Mouse (Mus musculus) effector memory CD4-positive, alpha-beta T cell, adult 7 months (primary cell): ENCODE measurements around the gene Rpl13a. TPM values are rescaled to one million over a fixed set of nuclear protein-coding genes. Genes with fewer than 3 reads are reported as not detected.

Experiments
- polyA plus RNA-seq: library from polyadenylated mRNA; unstranded; fragments of 100-300 nt; shearing (Covaris generic); gene quantifications from one replicate; pipeline ENCODE4 v1.2.1, GENCODE M21; 2017

Gene Rpl13a
- polyA plus RNA-seq: 3,183 TPM

DNA sequence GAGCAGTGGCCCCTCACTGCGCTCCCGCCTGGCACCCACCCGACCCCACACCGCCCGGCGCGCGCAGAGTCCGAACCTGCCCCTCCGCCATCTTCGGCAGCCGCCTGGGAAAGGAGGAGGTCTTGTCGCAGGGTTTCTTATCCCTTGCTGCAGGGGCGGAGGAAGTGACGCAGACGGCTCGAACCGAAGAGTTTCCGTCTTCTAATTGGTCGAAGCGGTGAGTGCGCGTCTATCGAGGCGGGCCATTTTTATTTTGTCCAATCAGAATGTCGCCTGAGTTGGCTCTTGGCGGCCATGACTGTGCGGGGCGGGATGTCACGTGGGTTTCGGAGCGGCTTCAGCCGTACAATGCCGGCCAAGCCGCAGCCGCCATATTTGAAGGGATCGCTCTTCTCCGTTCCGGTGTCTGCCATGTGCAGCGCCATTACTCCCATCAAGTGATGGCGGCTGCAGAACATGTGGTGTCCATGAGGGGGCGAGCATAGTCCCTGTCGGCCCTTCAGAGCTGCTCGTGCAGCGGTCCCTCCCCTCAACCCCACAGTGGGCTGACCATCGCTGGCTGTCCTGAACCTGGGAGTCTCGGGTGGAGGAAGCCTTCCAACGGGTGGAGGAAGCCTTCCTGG lies at the start of gene Rpl13a:
TSS of gene Rpl13a (minus strand) at position 138 of the 623 bp plus-strand sequence.

DNA sequence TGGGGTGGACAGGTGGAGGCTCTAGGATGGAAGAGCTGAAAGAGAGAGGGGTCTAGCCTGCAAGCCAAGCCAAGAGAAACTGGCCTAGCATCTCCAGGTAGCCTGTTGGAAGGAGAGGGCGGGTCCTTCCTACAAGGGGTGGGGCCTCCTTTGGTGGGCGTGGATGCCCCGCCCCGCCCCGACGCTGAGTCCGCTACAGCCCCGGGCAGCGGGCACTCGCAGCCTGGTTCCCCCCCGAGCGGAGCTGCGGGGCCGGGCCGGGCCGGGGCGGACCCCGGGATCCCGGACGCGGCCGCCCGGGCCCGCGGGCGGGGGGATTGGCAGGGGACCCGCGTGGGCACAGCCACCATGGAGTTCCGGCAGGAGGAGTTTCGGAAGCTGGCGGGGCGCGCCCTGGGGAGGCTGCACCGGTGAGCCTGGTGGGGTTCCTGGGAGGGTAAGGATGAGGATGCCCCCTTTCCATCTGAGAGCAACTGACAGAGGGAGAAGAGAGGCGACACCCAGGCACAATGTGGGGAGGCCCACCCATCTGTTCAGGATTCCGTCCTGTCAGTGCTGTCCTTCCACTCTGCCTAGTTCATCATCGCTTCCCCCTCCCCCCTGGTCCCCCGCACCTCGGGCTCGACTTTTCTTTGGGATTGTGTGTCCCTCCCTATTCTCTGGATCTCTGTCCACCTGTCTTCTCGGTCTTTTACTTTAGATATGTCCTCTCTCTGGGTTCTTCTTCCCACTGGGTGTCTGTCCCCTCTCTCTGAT lies 35.4 kb upstream of the Rpl13a start, which contains the start of gene Slc17a7:
TSS of gene Slc17a7 (plus strand) at position 215 of the 756 bp plus-strand sequence.

GRCm38 (mm10) chr7:45154096-45154992 lies 25.8 kb upstream of the Rpl13a start, which contains the start of the genes Pih1d1 and Aldh16a1:
TSS of gene Pih1d1 (plus strand) at chr7:45154303.
TSS of gene Aldh16a1 (minus strand) at chr7:45154584.

GRCm38 (mm10) chr7:45135993-45136567 lies 7.5 kb upstream of the Rpl13a start, which contains the start of the genes Gm45713 and Flt3l:
TSS of gene Gm45713 (minus strand) at chr7:45136231.
TSS of gene Flt3l (minus strand) at chr7:45136432.

DNA sequence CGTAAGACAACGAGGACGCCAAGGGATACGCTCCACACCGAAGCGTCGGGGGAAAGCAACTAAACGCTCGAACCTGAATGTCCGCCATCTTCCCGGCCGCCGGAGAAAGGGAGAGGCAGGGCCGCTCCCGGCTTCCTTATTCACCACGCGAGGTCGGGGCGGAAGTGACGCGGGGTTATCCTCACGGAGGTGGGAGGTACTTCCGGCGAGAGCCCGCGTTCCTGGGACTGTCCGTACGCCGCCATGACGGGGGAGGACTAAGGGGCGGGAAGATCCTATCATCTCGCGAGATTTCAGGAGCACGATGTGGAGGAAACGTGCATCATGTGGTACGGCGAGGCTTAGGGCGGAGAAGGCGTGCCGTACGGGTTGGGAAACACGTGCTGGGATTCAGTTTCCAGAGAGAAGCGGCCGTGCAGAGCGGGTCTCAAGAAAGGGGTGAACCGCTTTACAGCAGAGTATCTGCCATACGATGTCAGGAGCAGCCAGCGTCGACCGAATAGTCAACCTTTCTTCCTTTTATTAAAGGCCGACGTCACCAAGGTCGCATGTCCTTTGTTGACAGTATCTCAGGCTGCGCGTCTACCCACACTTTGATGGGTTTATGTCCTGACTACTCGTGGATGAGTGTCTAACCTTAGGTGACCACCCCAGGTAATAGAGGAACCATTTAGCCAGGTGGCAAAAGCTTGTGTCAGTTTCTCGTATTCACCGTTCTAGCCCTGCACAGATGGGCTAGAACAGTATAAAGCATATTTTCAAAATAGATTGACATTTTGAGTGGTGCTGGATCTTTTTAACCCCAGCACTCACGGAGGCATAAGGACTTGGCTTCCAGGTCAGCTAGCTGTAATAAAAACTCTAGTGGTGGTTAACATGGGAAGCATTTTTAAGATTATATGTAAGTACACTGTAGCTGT lies 4.1 kb downstream of the Rpl13a start, which contains the start of gene Rps11:
TSS of gene Rps11 (minus strand) at position 216 of the 920 bp plus-strand sequence.

GRCm38 (mm10) chr7:45103652-45104180 lies 24.8 kb downstream of the Rpl13a start, which contains the start of gene Fcgrt:
TSS of gene Fcgrt (minus strand) at chr7:45103851.

GRCm38 (mm10) chr7:45092048-45092447 lies 36.5 kb downstream of the Rpl13a start, which contains the start of gene Rcn3:
TSS of gene Rcn3 (minus strand) at chr7:45092221.

Other genes starting within 250 kb of the Rpl13a start
- gene Med25, start 236.0 kb downstream of the Rpl13a start, polyA plus RNA-seq: 52.8 TPM
- 18.5 TPM for gene Fuz, start 232.7 kb downstream of the Rpl13a start, polyA plus RNA-seq
- gene Ap2a1, start 199.3 kb downstream of the Rpl13a start, polyA plus RNA-seq: 45.9 TPM
- gene Tsks, start 185.6 kb downstream of the Rpl13a start, polyA plus RNA-seq: 0.28 TPM
- 0.67 TPM for gene Cpt1c, start 153.9 kb downstream of the Rpl13a start, polyA plus RNA-seq
- gene Prmt1, start 142.2 kb downstream of the Rpl13a start, polyA plus RNA-seq: 143 TPM
- gene Irf3, start 131.1 kb downstream of the Rpl13a start, polyA plus RNA-seq: 134 TPM
- gene Bcl2l12, start 130.0 kb downstream of the Rpl13a start, polyA plus RNA-seq: 13.6 TPM
- 22.3 TPM for gene Scaf1, start 112.4 kb downstream of the Rpl13a start, polyA plus RNA-seq
- 25.1 TPM for gene Rras, start 110.8 kb downstream of the Rpl13a start, polyA plus RNA-seq
- gene Prr12, start 75.9 kb downstream of the Rpl13a start, polyA plus RNA-seq: 1.0 TPM
- gene Nosip, start 66.3 kb downstream of the Rpl13a start, polyA plus RNA-seq: 78.5 TPM
- 1.6 TPM for gene Prrg2, start 66.1 kb downstream of the Rpl13a start, polyA plus RNA-seq
- gene Rcn3, start 36.5 kb downstream of the Rpl13a start, polyA plus RNA-seq: 5.5 TPM
- 6.4 TPM for gene Fcgrt, start 24.9 kb downstream of the Rpl13a start, polyA plus RNA-seq
- gene Rps11, start 4.3 kb downstream of the Rpl13a start, polyA plus RNA-seq: 1,883 TPM
- gene Gm45713, start 7.5 kb upstream of the Rpl13a start, polyA plus RNA-seq: not detected
- 165 TPM for gene Flt3l, start 7.7 kb upstream of the Rpl13a start, polyA plus RNA-seq
- gene Pih1d1, start 25.5 kb upstream of the Rpl13a start, polyA plus RNA-seq: 28.2 TPM
- gene Aldh16a1, start 25.8 kb upstream of the Rpl13a start, polyA plus RNA-seq: 36.2 TPM
- gene Slc17a7, start 35.2 kb upstream of the Rpl13a start, polyA plus RNA-seq: not detected
- gene Gfy, start 50.8 kb upstream of the Rpl13a start, polyA plus RNA-seq: not detected
- not detected for gene Pth2, start 52.2 kb upstream of the Rpl13a start, polyA plus RNA-seq
- gene Ccdc155, start 76.1 kb upstream of the Rpl13a start, polyA plus RNA-seq: 0.95 TPM
- gene Dkkl1, start 83.4 kb upstream of the Rpl13a start, polyA plus RNA-seq: 66.4 TPM
- gene Tead2, start 87.0 kb upstream of the Rpl13a start, polyA plus RNA-seq: 1.7 TPM
- 386 TPM for gene Cd37, start 110.4 kb upstream of the Rpl13a start, polyA plus RNA-seq
- not detected for gene Slc6a16, start 112.3 kb upstream of the Rpl13a start, polyA plus RNA-seq
- 0.93 TPM for gene Slc6a21, start 148.8 kb upstream of the Rpl13a start, polyA plus RNA-seq
- 5.0 TPM for gene Trpm4, start 205.0 kb upstream of the Rpl13a start, polyA plus RNA-seq
- not detected for gene Hrc, start 206.5 kb upstream of the Rpl13a start, polyA plus RNA-seq
- 0.12 TPM for gene Ppfia3, start 238.3 kb upstream of the Rpl13a start, polyA plus RNA-seq
- not detected for gene Lin7b, start 241.8 kb upstream of the Rpl13a start, polyA plus RNA-seq